Mouse (Mus musculus): ENCODE measurements around the gene Timm8a2. TPM values are rescaled to one million over a fixed set of nuclear protein-coding genes. Genes with fewer than 3 reads are reported as not detected.

Timm8a2 gene
- polyA plus RNA-seq (2021; fragmentation: Nextera tagmentation): not detected in 2 replicates
- long read RNA-seq, experiment 1: 0 reads
- long read RNA-seq, experiment 2: 0 reads

DNA sequence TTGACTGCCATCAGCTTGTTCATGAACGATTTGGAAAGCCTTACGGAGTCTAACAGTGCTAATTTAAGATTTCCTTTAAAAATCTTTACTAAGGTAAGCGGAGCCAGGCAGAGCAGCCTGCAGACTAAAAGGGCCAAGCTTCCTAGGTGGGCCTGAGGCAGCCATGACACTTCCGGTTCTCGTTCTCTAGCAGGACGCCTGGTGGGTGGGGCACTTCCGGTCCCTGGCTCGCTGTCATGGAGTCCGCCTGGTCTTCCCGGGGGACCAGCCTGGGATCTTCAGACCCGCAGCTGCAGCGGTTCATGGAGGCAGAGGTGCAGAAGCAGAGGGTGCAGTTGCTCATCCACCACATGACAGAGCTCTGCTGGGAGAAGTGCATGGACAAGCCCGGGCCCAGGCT, at the start of gene Timm8a2:
Timm8a2 (plus strand) TSS at position 224 of the 400 bp plus-strand sequence.

Other genes starting within 250 kb of the Timm8a2 start
- gene Dock9, start 236.8 kb upstream of the Timm8a2 start, polyA plus RNA-seq (2021; fragmentation: Nextera tagmentation): 8.2 and 10.0 TPM in 2 replicates
- 37.2 and 48.2 TPM in 2 replicates for gene Ubac2, start 156.1 kb upstream of the Timm8a2 start, polyA plus RNA-seq (2021; fragmentation: Nextera tagmentation)
- gene Gpr18, start 118.9 kb upstream of the Timm8a2 start, polyA plus RNA-seq (2021; fragmentation: Nextera tagmentation): not detected in 2 replicates
- 0.60 and 1.9 TPM in 2 replicates for gene Gpr183, start 69.5 kb upstream of the Timm8a2 start, polyA plus RNA-seq (2021; fragmentation: Nextera tagmentation)
- 110 and 122 TPM in 2 replicates for gene Tm9sf2, start 72.4 kb downstream of the Timm8a2 start, polyA plus RNA-seq (2021; fragmentation: Nextera tagmentation)
- 40.9 and 54.4 TPM in 2 replicates for gene Clybl, start 147.0 kb downstream of the Timm8a2 start, polyA plus RNA-seq (2021; fragmentation: Nextera tagmentation)